Comparison of ENCODE assay signal across 7 mouse cellular contexts in genomic region chr2:10049456-10049855, GRCm38 (mm10). TPM values are rescaled to one million over a fixed set of nuclear protein-coding genes. Genes with fewer than 3 reads are reported as not detected.
DNase-seq lines count a peak whose midpoint lies in the region; ATAC-seq and TF ChIP-seq lines count a peak whose summit lies in the region.

No protein-coding gene starts in this region.

- H3K27ac ChIP-seq in lung, embryonic 16.5 days (ENCODE audit: low read length) = no peak overlapping the region
- H3K27ac ChIP-seq in forebrain, embryonic 10.5 days = 0 out of 2 replicates have a peak overlapping the region, but pooled peaks have one; percentile 93
- no peak overlapping the region for H3K27ac ChIP-seq in limb, embryonic 14.5 days (replicated peaks; ENCODE audit: low read depth, low read length)
- H3K27ac ChIP-seq in stomach, embryonic 14.5 days (ENCODE audit: low read length) = no peak overlapping the region

- peak overlapping the region; percentile 94 for H3K4me3 ChIP-seq in lung, embryonic 16.5 days (ENCODE audit: low read length)
- H3K4me3 ChIP-seq in forebrain, embryonic 10.5 days = peak overlapping the region; percentile 95
- peak overlapping the region; percentile 85 for H3K4me3 ChIP-seq in limb, embryonic 14.5 days (replicated peaks; ENCODE audit: low read length)
- H3K4me3 ChIP-seq in stomach, embryonic 14.5 days (ENCODE audit: low read depth, low read length) = peak overlapping the region; percentile 95

- DNase-seq in lung, postnatal 36 days = no peak
- no peak for DNase-seq in forebrain, embryonic 10.5 days (ENCODE audit: extremely low spot score, low spot score)
- no peak for DNase-seq in limb, embryonic 14.5 days (ENCODE audit: low spot score)
- DNase-seq in right cerebral cortex, adult 2 months (ENCODE audit: low spot score in 2 of 2) = no peak
- DNase-seq in frontal cortex, adult 2 months (ENCODE audit: extremely low spot score in 1 of 2, low spot score in 1 of 2) = no peak

- peak overlapping the region; percentile 60 for H3K4me2 ChIP-seq in lung, embryonic 16.5 days (ENCODE audit: low read depth, low read length)
- H3K4me2 ChIP-seq in limb, embryonic 14.5 days (replicated peaks; ENCODE audit: low read depth, low read length, severe bottlenecking) = peak overlapping the region; percentile 44
- H3K4me2 ChIP-seq in stomach, embryonic 14.5 days (replicated peaks; ENCODE audit: low read depth, low read length) = peak overlapping the region; percentile 55

- WGBS in lung, embryonic 16.5 days = 23% methylated on average over 6 of the region's 10 CpGs
- WGBS in forebrain, embryonic 10.5 days = 22% methylated on average over 10 of the region's 10 CpGs
- WGBS in limb, embryonic 14.5 days = 28% methylated on average over 10 of the region's 10 CpGs
- 15% methylated on average over 10 of the region's 10 CpGs for WGBS in stomach, embryonic 14.5 days

- ATAC-seq in lung, embryonic 16.5 days (ENCODE audit: low read depth) = no peak
- no peak for ATAC-seq in limb, embryonic 14.5 days (ENCODE audit: low FRiP score, low read depth)
- no peak for ATAC-seq in stomach, embryonic 14.5 days (ENCODE audit: insufficient number of reproducible peaks, insufficient read depth, low FRiP score, low read depth)

- H3K4me1 ChIP-seq in lung, embryonic 16.5 days (replicated peaks; ENCODE audit: control insufficient read depth, insufficient read depth, low read length) = peaks cover 5% of the 10 kb centered on the region; the same call in 1 of the 2 replicates
- H3K4me1 ChIP-seq in forebrain, embryonic 10.5 days = peaks cover 22% of the 10 kb centered on the region
- H3K4me1 ChIP-seq in limb, embryonic 14.5 days (ENCODE audit: control insufficient read depth, insufficient read depth, low read length) = peaks cover 6% of the 10 kb centered on the region
- peaks cover 9% of the 10 kb centered on the region; the same call in 1 of the 2 replicates for H3K4me1 ChIP-seq in stomach, embryonic 14.5 days (ENCODE audit: control insufficient read depth, insufficient read depth, low read length)

- H3K36me3 ChIP-seq in lung, embryonic 16.5 days (ENCODE audit: control insufficient read depth, insufficient read depth, low read length) = no peaks in the 10 kb centered on the region
- H3K36me3 ChIP-seq in forebrain, embryonic 10.5 days (replicated peaks) = peaks cover 12% of the 10 kb centered on the region
- H3K36me3 ChIP-seq in limb, embryonic 14.5 days (ENCODE audit: control insufficient read depth, insufficient read depth, low read length) = peaks cover 6% of the 10 kb centered on the region; the same call in 1 of the 2 replicates
- no peaks in the 10 kb centered on the region; the same call in 1 of the 2 replicates for H3K36me3 ChIP-seq in stomach, embryonic 14.5 days (ENCODE audit: control insufficient read depth, insufficient read depth, low read length)

- no peaks in the 10 kb centered on the region for H3K9me3 ChIP-seq in lung, embryonic 16.5 days (ENCODE audit: control insufficient read depth, low read length)
- no peaks in the 10 kb centered on the region for H3K9me3 ChIP-seq in forebrain, embryonic 10.5 days
- H3K9me3 ChIP-seq in limb, embryonic 14.5 days (ENCODE audit: control insufficient read depth, low read length) = no peaks in the 10 kb centered on the region
- H3K9me3 ChIP-seq in stomach, embryonic 14.5 days (ENCODE audit: control insufficient read depth, low read depth, low read length) = no peaks in the 10 kb centered on the region

- no peak for TF ChIP-seq POLR2A in limb, embryonic 14.5 days (IDR thresholded peaks at IDR 0.05; ENCODE audit: borderline replicate concordance, extremely low read depth, insufficient read depth, insufficient read length)

- H3K27me3 ChIP-seq in lung, embryonic 16.5 days (ENCODE audit: control insufficient read depth, insufficient read depth, low read depth, low read length) = no peaks in the 10 kb centered on the region
- H3K27me3 ChIP-seq in forebrain, embryonic 10.5 days (ENCODE audit: poor library complexity, severe bottlenecking) = no peaks in the 10 kb centered on the region
- H3K27me3 ChIP-seq in limb, embryonic 14.5 days (ENCODE audit: control insufficient read depth, insufficient read depth, low read length) = no peaks in the 10 kb centered on the region
- no peaks in the 10 kb centered on the region for H3K27me3 ChIP-seq in stomach, embryonic 14.5 days (ENCODE audit: control insufficient read depth, insufficient read depth, low read length)

- peak overlapping the region; percentile 89; the same call in 1 of the 2 replicates for H3K9ac ChIP-seq in lung, embryonic 16.5 days (ENCODE audit: low read length)
- no peak overlapping the region for H3K9ac ChIP-seq in limb, embryonic 14.5 days (ENCODE audit: low read depth, low read length, severe bottlenecking)
- H3K9ac ChIP-seq in stomach, embryonic 14.5 days (replicated peaks; ENCODE audit: low read depth, low read length) = no peak overlapping the region

RNA-seq across cellular contexts. Expression of gene Taf3, which starts 1.1 kb away (rescaled TPM):
- polyA plus RNA-seq in lung, embryonic 16.5 days (2015; fragmentation: Nextera tagmentation; extraction: Ambion mirVana) = 11.7 and 13.3 TPM in 2 replicates
- 15.7 and 16.7 TPM in 2 replicates for polyA plus RNA-seq in forebrain, embryonic 10.5 days (2016; fragmentation: Nextera tagmentation; extraction: Ambion mirVana)
- 8.4 and 9.2 TPM in 2 replicates for polyA plus RNA-seq in limb, embryonic 14.5 days (2012; rRNA removed)
- 12.4 and 14.5 TPM in 2 replicates for polyA plus RNA-seq in limb, embryonic 14.5 days (2014; fragmentation: Nextera tagmentation; extraction: Ambion mirVana)
- polyA plus RNA-seq in stomach, embryonic 14.5 days (2014; fragmentation: Nextera tagmentation; extraction: Ambion mirVana) = 14.3 and 14.6 TPM in 2 replicates
- polyA plus RNA-seq in frontal cortex, adult 2 months (2012; rRNA removed) = 9.9 and 11.3 TPM in 2 replicates

RNA-seq across cellular contexts. Expression of gene Atp5c1, which starts 30.9 kb away (rescaled TPM):
- polyA plus RNA-seq in lung, embryonic 16.5 days (2015; fragmentation: Nextera tagmentation; extraction: Ambion mirVana) = 530 and 541 TPM in 2 replicates
- 502 and 503 TPM in 2 replicates for polyA plus RNA-seq in forebrain, embryonic 10.5 days (2016; fragmentation: Nextera tagmentation; extraction: Ambion mirVana)
- 320 and 334 TPM in 2 replicates for polyA plus RNA-seq in limb, embryonic 14.5 days (2012; rRNA removed)
- 568 and 578 TPM in 2 replicates for polyA plus RNA-seq in limb, embryonic 14.5 days (2014; fragmentation: Nextera tagmentation; extraction: Ambion mirVana)
- 614 and 637 TPM in 2 replicates for polyA plus RNA-seq in stomach, embryonic 14.5 days (2014; fragmentation: Nextera tagmentation; extraction: Ambion mirVana)
- polyA plus RNA-seq in frontal cortex, adult 2 months (2012; rRNA removed) = 433 and 438 TPM in 2 replicates

RNA-seq across cellular contexts. Expression of gene Kin, which starts 30.9 kb away (rescaled TPM):
- polyA plus RNA-seq in lung, embryonic 16.5 days (2015; fragmentation: Nextera tagmentation; extraction: Ambion mirVana) = 26.7 and 28.7 TPM in 2 replicates
- polyA plus RNA-seq in forebrain, embryonic 10.5 days (2016; fragmentation: Nextera tagmentation; extraction: Ambion mirVana) = 39.1 and 39.8 TPM in 2 replicates
- polyA plus RNA-seq in limb, embryonic 14.5 days (2012; rRNA removed) = 11.0 and 18.5 TPM in 2 replicates
- polyA plus RNA-seq in limb, embryonic 14.5 days (2014; fragmentation: Nextera tagmentation; extraction: Ambion mirVana) = 25.3 and 27.4 TPM in 2 replicates
- polyA plus RNA-seq in stomach, embryonic 14.5 days (2014; fragmentation: Nextera tagmentation; extraction: Ambion mirVana) = 29.1 and 34.0 TPM in 2 replicates
- polyA plus RNA-seq in frontal cortex, adult 2 months (2012; rRNA removed) = 12.7 and 14.7 TPM in 2 replicates
